In genomic region chr13:20538216-20539070, GRCm38 (mm10) we compare ENCODE assay signal across 10 mouse cellular contexts.
DNase-seq lines count a peak whose midpoint lies in the region; ATAC-seq and TF ChIP-seq lines count a peak whose summit lies in the region.
"Had no signal": no experiment of that assay in that cellular context is flagged by ENCODE, and none has a peak within 500 bp of the region (broad histone marks: within the 10 kb centered on the region; RNA-seq: fewer than 3 reads in every experiment).

No protein-coding gene starts in this region.

- 45% methylated on average over 12 of the region's 12 CpGs for WGBS in heart, embryonic 15.5 days
- WGBS in midbrain, postnatal 0 days: 49% methylated on average over 12 of the region's 12 CpGs

- no peaks in the 10 kb centered on the region for H3K9me3 ChIP-seq in heart, embryonic 15.5 days (replicated peaks)
- no peaks in the 10 kb centered on the region for H3K9me3 ChIP-seq in midbrain, postnatal 0 days (ENCODE audit: low read length)
- H3K9me3 ChIP-seq: kidney, embryonic 15.5 days; limb, embryonic 15.5 days had no signal

- no peaks in the 10 kb centered on the region for H3K27me3 ChIP-seq in heart, embryonic 15.5 days
- no peaks in the 10 kb centered on the region for H3K27me3 ChIP-seq in midbrain, postnatal 0 days (ENCODE audit: insufficient read depth, low read length)
- H3K27me3 ChIP-seq: kidney, embryonic 15.5 days; limb, embryonic 15.5 days had no signal

- H3K9ac ChIP-seq in heart, embryonic 15.5 days: no peak overlapping the region
- H3K9ac ChIP-seq in midbrain, postnatal 0 days (replicated peaks; ENCODE audit: low read length, poor library complexity, severe bottlenecking): no peak overlapping the region
- H3K9ac ChIP-seq: kidney, embryonic 15.5 days; limb, embryonic 15.5 days had no signal

- 0 out of 2 replicates have a peak overlapping the region, but pooled peaks have one; percentile 4 for H3K27ac ChIP-seq in heart, embryonic 15.5 days
- peak overlapping the region; percentile 47 for H3K27ac ChIP-seq in midbrain, postnatal 0 days (ENCODE audit: low read depth, low read length)
- H3K27ac ChIP-seq: kidney, embryonic 15.5 days; limb, embryonic 15.5 days had no signal

- ATAC-seq in heart, embryonic 15.5 days (replicated peaks; ENCODE audit: insufficient number of reproducible peaks, insufficient read depth, low FRiP score, low read depth): no peak
- peak; percentile 36 to 42; a peak in 2 of 4 replicates for ATAC-seq in hematopoietic stem cell, adult 5-6 weeks (replicated peaks in 1 of 2; ENCODE audit: insufficient read depth in 1 of 2, low FRiP score in 2 of 2, low TSS enrichment in 1 of 2, low read depth in 1 of 2, poor library complexity in 2 of 2, severe bottlenecking in 2 of 2)
- ATAC-seq in midbrain, postnatal 0 days (ENCODE audit: low FRiP score): peak; percentile 54; the same call in 1 of the 2 replicates

- no peak overlapping the region for H3K4me2 ChIP-seq in heart, embryonic 15.5 days
- H3K4me2 ChIP-seq in midbrain, postnatal 0 days (ENCODE audit: low read depth, low read length, poor library complexity, severe bottlenecking): no peak overlapping the region
- H3K4me2 ChIP-seq: kidney, embryonic 15.5 days; limb, embryonic 15.5 days had no signal

- no peak for DNase-seq in heart, adult 18-20 months
- DNase-seq in brain, embryonic 14.5 days (ENCODE audit: low read depth): peak; percentile 47
- no peak for DNase-seq in midbrain, postnatal 0 days (ENCODE audit: low spot score)
- DNase-seq in ovary, postnatal 36 days (ENCODE audit: low spot score): no peak
- DNase-seq in kidney, adult 9 months: no peak
- DNase-seq in lung, postnatal 4 days: no peak

- no peaks in the 10 kb centered on the region for H3K36me3 ChIP-seq in heart, embryonic 15.5 days
- H3K36me3 ChIP-seq in midbrain, postnatal 0 days (ENCODE audit: insufficient read depth, low read length): no peaks in the 10 kb centered on the region
- H3K36me3 ChIP-seq: kidney, embryonic 15.5 days; limb, embryonic 15.5 days had no signal

- no peak overlapping the region for H3K4me3 ChIP-seq in heart, embryonic 15.5 days
- H3K4me3 ChIP-seq in midbrain, postnatal 0 days (ENCODE audit: low read depth, low read length): no peak overlapping the region
- H3K4me3 ChIP-seq: kidney, embryonic 15.5 days; limb, embryonic 15.5 days had no signal

- peaks cover 7% of the 10 kb centered on the region for H3K4me1 ChIP-seq in heart, embryonic 15.5 days (replicated peaks)
- peaks cover 3% of the 10 kb centered on the region; the same call in 1 of the 2 replicates for H3K4me1 ChIP-seq in midbrain, postnatal 0 days (ENCODE audit: insufficient read depth, low read length)
- H3K4me1 ChIP-seq: kidney, embryonic 15.5 days; limb, embryonic 15.5 days had no signal

- no peak for TF ChIP-seq CTCF in brain, embryonic 14.5 days (IDR thresholded peaks at IDR 0.05; ENCODE audit: borderline replicate concordance, extremely low read depth, insufficient read depth, insufficient read length)
- TF ChIP-seq CTCF in midbrain, postnatal 0 days (IDR thresholded peaks at IDR 0.05): no peak

- no peak for TF ChIP-seq POLR2A in brain, embryonic 14.5 days (IDR thresholded peaks at IDR 0.05; ENCODE audit: borderline replicate concordance, extremely low read depth, insufficient read depth, insufficient read length, poor library complexity, severe bottlenecking)
